Mouse (Mus musculus) R1 (cell line): Measurements from ENCODE around the gene Rtbdn.
"Not testable (repeated sequence)": the region's sequence is repeated elsewhere in the genome, so short reads cannot be mapped to it uniquely, and the experiment has no call there.

Experiments
- DNase-seq: peaks from one replicate; pipeline ENCODE4 v3.0.0-alpha.2; 2018; ENCODE audit warnings: low read depth, low spot score

The Rtbdn gene

DNA sequence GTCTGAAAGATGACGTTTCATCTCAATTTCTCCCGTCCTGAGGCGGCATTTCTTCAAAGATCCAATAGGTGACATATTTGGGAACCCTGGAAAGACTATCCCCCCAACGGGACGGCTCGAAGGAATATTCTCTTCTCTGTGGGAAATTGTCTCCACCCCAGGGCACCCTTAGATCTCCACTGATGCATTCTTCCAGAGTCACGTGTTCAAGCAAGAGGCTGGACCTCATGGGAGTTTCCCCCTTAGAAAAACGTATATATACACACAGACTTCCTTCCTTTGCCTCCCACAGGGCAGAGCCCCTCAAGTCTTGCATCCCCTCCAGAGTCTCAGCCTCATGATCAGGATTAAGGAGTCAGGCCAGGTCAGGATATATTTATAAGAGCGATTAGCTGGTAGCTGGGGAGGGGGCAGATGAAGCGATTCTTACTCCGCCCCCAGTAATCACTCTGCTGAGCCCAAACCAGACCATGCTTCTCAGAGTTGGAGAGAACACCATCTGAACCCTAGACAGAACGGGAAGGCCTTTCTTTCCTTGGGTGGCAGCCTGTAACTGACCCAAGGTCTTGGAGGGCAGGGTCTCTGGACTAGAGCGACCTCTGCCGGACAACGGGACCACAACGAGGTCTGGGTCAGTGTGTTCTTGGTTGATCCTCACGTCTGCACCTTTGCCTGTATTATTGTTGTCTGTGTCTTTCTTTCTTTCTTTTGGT lies at the start of gene Rtbdn:
TSS of gene Rtbdn (plus strand) at position 464 of the 713 bp plus-strand sequence.
- DNase-seq, result no peak

DNA sequence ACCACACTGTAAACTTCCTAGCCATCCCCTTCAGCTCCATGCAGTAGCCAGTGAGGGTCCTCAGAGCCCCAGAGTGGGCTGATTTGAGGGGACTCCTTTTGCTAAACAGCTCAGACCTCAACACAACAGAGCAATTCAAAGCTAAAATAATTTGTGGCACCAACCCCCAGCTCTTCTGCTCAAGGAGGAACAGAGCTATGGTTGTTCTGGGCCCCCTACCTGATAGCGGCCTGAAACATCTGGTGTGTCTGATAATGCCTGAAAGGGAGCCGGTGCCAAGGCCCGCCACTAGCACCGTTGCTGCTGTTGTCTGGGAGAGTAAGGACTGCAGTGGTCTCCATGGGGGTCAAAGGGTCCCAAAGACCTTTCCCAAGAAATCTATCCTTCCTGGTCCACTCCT lies 45.7 kb upstream of the Rtbdn start:
- DNase-seq, result no peak

GRCm38 (mm10) chr8:84901752-84902151 lies 45.0 kb upstream of the Rtbdn start, which contains the start of gene Klf1:
Gene Klf1, plus strand, starts transcription at chr8:84901928.
- DNase-seq, result no peak

DNA sequence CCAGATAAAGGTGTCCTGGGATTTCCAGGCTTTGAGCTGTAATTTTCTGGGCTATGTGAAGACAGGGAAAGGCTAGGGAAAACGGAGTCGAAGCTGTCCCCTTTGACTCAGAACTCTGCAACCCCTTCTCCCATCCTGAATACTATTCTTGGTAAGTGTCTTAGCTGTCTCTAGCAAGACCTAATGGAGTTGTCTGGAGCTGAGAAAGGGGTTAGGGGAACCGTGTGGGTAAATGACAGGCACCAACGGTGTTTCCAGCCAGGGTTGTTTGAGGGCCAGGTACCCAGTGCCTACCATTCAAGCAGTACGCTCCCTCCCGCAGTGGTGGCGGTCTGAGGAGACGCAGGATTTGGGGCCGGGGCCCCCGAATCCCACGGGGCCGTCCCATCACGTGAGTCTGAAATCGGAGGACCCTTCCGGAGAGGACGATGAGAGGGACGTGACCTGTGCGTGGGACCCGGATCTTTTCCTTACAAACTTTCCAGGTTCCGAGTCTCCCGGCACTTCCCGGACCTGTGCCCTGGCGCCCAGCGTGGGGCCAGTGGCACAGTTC lies 44.3 kb upstream of the Rtbdn start:
- no peak for DNase-seq

DNA sequence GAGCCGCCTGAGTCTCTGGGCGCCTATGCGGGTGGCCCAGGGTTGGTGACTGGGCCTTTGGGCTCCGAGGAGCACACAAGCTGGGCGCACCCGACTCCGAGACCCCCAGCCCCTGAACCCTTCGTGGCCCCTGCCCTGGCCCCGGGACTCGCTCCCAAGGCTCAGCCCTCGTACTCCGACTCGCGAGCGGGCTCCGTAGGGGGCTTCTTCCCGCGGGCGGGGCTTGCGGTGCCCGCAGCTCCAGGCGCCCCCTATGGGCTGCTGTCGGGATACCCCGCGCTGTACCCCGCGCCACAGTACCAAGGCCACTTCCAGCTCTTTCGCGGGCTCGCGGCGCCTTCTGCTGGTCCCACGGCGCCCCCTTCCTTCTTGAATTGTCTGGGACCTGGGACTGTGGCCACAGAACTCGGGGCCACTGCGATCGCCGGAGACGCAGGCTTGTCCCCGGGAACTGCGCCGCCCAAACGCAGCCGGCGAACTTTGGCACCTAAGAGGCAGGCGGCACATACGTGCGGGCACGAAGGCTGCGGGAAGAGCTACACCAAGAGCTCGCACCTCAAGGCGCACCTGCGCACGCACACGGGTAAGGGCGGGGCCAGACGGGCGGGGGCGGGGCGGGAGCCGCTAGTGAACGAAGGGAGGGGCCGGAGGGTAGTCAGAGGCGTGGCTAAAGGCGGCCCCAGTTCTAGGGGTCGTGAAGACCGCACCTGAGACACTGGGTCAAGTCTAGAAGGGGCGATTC lies 43.7 kb upstream of the Rtbdn start:
- peak; percentile 91 for DNase-seq

- DNase-seq, result peak; percentile 55
These were observed 42.4 kb upstream of the Rtbdn start for GRCm38 (mm10) chr8:84904351-84904750.

- no peak for DNase-seq
These were observed 39.8 kb upstream of the Rtbdn start for GRCm38 (mm10) chr8:84907037-84907436.

DNA sequence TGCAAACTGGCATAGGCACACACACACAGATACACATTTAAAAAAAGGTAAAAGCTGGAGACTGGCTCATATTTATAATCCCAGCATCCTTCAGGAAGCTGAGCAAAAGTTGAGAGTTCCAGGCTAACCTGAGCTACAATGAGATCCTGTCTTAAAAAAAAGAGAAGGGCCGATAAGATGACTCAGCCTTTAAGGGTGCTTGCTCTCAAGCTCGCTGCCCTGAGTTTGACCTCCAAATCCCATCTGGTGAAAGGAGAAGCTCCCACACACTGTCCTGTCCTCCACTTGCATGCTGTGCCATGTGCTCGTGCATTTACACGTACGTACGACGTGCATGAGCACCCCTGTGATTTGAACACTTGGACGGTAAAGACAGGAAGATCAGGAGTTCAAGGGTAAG lies 39.3 kb upstream of the Rtbdn start:
- peak; percentile 77 for DNase-seq

GRCm38 (mm10) chr8:84907979-84908378 lies 38.8 kb upstream of the Rtbdn start:
- DNase-seq, result not testable (repeated sequence)

DNA sequence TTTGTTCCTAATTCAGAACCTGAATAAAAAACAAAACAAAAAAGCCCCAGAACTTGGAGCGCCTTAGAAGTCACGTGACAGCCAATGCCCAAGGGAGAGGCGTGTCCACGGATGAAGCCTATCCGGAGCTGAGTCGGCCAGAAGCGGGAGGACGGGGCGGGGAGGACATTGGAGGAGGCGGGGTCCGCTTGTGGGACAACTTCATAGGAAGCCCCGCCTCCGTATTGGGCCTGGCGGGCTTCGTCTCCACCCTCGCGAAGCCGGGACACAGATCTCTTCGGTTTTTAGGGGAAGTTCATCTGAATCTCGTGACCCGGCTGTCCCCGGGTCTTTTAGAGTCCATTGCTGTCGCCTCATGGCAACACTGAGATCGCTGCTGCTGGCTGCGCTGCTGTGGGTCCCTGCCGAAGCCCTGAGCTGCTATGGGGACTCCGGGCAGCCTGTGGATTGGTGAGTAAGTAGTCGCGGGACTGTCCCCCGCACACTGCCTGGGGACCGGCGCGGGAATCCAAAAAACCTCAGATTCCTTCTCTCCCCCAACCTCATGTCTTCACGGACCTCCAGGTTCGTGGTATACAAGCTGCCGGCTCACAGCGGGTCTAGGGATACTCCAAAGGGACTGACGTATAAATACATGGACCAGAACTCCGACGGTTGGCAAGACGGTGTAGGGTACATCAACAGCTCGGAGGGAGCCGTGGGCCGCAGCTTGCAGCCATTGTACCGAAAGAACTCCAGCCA lies 38.2 kb upstream of the Rtbdn start, which contains the start of gene Dnase2a:
TSS of gene Dnase2a (plus strand) at position 140 of the 741 bp plus-strand sequence.
- peak; percentile 99 for DNase-seq

DNA sequence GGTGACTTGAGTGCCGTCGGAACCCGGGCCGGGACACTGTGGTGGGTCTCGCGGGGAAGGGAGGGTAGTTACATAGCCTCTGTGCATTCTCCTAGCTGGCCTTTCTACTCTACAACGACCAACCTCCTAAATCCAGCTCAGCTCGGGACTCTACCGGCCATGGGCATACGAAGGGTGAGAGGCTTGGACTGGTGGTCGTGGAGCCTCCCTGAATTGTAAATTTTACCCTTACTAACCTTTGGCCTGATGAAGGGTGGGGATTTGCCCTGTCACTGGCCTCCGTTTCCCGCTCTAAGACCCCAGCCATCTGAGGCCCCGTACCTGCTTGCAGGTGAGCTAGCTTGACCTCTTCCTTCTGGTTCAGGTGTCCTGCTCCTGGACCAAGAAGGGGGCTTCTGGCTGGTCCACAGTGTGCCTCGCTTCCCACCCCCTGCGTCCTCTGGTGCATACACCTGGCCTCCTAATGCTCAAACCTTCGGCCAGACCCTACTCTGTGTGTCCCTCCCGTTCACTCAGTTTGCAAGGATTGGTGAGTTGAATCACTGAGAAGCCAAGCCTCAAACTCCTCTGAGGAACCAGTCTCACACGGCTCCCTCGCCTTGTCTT lies 37.5 kb upstream of the Rtbdn start:
- no peak for DNase-seq

DNA sequence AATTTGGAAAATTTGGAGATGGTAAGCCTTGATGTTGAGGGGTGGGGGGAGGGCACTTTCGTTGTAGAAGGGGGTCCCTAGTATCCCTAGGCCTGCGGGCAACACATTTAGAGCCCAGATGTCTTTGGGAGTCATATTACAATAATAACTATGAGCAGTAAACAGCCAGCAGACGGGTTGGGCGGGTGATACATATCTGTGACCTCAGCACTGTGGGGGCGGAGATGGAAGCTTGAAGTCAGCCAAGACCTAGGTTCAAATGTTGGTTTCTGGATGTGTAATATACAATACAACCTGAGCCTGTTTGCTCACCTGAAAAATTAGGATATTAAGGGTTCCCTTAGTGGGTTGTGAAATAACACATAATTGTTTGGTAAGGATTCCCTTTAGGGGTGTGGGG lies 36.8 kb upstream of the Rtbdn start:
- DNase-seq, result no peak

GRCm38 (mm10) chr8:84910551-84910950 lies 36.2 kb upstream of the Rtbdn start:
- no peak for DNase-seq

DNA sequence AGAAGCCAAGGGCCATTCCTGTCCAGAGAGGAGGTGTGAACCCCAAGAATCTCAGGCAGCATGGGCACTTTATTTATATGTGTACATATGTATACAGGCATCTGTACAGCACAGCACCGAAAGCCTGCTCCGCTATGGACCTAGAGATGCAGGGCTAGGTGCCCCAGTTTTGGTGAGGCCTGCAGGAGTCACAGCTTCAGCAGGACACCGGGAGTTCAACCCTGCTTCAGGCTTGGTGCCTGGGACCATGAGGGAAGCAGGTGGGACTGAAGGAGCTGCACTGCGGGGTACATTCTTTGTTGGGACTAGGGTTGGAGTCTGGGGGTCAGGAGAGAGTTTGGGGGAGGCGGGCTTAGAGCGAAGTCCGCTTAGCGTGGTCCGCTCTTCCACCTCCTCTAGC lies 34.9 kb upstream of the Rtbdn start:
- DNase-seq, result no peak

DNA sequence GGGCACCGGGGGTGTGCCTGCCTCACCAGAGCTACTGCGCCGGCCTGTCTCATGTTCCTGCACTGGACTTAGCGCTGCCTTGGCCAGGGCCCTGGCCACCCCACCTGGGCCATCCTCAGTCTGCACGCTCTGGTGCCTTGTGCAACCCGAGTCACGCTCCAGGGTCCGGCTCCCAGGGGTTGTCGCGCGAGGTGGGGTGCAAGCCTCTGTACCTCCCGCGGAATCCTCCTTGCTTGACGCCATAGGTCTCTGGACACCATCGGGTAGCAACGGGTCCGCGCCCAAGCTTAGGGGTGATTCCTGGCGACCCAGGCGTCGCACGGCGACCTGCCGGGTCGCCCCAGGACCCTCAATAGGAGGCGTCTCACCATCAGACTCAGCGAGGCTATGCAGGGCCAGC lies 34.4 kb upstream of the Rtbdn start:
- no peak for DNase-seq

GRCm38 (mm10) chr8:84912895-84913501 lies 33.8 kb upstream of the Rtbdn start:
- DNase-seq, result peak; percentile 98

- peak; percentile 68 for DNase-seq
These were observed 33.3 kb upstream of the Rtbdn start for GRCm38 (mm10) chr8:84913502-84913900.

DNA sequence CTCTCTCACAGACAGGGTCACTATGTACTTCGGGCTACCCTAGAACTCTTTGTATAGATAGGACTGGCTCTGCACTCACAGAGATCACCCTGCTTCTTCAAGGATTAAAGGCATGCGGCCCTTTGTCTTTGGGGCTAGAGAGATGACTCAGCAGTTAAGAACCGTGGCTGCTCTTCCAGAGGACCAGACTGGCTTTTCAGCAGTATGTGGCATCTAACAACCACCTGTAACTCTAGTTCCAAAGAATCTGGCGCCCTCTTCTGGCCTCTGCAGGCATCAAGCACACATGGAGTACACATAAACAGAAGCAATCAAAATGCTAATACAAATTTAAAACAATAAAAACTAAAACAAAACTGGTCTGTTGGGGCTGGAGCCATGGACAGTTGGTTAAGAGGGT lies 32.8 kb upstream of the Rtbdn start:
- DNase-seq, result peak; percentile 97

GRCm38 (mm10) chr8:84915269-84915668 lies 31.5 kb upstream of the Rtbdn start:
- DNase-seq, result peak; percentile 97

- DNase-seq, result peak; percentile 76
These were observed 29.0 kb upstream of the Rtbdn start for GRCm38 (mm10) chr8:84917781-84918180.

GRCm38 (mm10) chr8:84918646-84919045 lies 28.1 kb upstream of the Rtbdn start:
- peak; percentile 68 for DNase-seq
